Mouse (Mus musculus): ENCODE measurements around the gene Kdm4b. TPM values are rescaled to one million over a fixed set of nuclear protein-coding genes. Genes with fewer than 3 reads are reported as not detected.

Gene Kdm4b
- total RNA-seq, 2 experiments from 2014 or later = 77.3 to 83.1 TPM

DNA sequence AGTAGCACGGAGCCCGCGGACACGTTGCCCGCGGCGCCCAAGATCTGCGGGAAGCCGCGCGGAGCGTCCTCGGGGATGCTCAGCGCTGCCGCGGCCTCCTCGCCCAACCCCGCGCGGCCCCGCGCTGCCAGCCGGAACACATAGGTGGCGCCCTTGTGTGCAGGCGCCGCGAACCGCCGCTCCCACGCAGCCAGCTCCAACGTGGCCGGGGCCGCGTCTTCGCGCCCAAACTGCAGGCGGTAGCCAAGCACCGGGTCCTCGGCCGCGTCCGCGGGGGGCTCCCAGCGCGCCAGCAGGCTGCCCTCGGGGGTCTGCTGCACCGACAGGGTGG is 99.7 kb downstream of the Kdm4b start:
- DNase-seq (ENCODE audit: low spot score in 2 of 2) = peak; percentile 60 to 78

DNA sequence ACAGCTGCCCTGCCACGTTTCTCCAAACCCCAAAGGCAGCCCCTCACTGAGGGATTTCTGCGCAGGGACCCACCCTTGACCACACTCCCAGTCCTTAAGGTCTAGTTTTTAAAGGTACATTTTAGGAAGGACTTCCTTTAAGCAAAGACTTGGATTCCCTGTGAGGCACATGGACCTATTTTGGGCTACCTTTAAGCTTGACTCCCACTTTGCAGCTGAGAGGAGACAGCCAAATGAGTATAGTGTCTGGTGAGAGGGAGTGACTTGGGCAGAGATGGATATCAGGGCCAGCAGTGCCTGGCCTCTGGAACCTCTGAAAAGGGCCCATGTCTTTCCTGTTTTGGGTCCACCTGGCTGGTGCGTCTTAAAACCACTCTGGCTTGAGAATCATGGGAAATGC is 100.1 kb downstream of the Kdm4b start:
- DNase-seq (ENCODE audit: low spot score in 2 of 2) = no peak

DNA sequence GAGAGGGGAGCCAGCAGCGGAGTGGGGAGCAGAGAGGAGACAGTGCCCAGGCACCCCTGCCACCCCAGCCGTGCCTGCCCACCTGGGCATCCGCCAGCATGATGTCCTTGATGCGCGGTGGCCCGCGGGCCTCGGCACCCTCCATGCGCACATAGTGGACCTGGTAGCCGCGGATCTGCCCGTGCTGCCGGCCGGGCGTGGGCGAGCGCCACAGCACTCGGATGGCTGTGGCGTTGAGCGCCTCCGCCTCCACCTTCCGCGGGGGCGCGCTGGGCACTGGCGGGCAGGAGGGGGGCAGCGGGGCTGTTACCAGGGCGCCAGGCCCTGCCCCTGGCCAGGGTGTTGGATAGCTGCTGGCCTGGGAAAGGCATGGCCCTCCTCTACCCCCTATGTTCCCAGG is 102.0 kb downstream of the Kdm4b start:
- no peak for DNase-seq (ENCODE audit: low spot score in 2 of 2)

DNA sequence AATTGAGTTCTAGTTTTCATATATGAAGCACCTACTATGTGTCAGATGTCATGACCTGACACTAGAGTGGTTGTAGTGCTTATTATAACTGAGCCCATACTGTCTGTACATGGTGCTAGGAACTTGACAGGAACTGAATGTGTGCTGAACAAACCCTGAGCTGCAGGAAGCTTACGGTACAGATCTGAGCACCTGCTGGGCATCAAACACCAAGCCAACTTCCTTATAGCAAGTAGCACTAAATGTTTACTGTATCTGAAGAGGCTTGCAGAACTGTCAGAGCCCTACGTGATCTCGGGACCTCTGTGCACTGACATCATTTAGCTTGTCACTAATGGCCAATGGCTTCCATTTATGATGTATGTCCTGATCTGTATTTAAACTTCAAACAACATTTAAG is 105.7 kb downstream of the Kdm4b start:
- no peak for DNase-seq (ENCODE audit: low spot score in 2 of 2)

DNA sequence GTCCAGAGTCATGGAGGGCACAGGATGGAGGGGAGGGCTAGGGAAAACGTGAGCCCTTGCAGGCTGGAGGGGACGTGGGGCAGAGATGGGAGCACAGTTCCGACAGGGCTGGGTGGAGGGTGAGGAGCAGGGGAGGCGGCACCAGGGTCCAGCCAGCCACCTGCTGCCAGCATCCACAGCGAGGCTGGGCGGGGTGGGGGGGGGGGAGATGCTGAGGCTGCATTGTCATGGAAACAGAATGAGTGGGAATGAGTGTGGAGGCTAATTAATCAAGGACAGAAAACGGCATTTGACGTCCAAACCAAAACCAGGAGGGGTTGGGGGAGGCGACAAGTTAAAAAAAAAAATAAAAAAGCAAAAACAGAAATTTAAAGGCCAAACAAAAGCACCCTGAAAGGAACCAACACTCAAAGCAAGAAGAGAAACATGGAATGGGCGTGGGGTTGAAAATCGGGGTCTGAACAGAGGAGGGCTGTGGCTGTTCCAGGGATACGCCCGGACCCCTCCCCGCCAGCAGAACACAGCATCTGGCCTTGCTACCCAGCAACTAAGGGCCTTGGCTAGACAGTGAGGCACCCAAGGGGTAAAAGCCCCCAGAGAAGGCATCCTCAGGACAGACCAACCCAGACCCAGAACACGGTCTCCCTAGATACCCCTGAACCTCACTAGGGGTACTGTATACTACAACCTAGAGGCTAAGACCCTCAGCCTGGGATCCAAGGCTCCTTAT is 114.0 kb downstream of the Kdm4b start:
- DNase-seq (ENCODE audit: low spot score in 2 of 2) = no peak

DNA sequence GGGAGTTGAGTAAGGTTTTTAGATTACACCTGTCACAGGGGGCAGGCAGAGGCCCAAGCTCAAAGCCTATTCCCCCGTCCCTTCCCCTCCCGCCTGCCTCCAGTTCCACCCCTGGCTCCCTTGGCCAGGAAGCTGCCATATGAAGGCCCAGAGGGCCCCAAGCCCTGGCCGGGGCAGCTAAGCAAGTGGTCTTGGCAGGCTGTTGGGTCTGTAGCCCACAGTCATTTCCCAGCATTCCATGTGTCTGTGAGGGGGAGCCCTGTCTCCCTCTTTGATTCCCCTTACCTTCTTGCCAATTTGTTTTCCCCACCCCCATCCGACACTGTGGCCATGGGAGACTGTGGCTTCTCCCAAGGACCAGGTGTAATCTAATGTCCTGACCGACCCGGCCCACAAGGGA is 116.5 kb downstream of the Kdm4b start:
- DNase-seq (ENCODE audit: low spot score in 2 of 2) = no peak

DNA sequence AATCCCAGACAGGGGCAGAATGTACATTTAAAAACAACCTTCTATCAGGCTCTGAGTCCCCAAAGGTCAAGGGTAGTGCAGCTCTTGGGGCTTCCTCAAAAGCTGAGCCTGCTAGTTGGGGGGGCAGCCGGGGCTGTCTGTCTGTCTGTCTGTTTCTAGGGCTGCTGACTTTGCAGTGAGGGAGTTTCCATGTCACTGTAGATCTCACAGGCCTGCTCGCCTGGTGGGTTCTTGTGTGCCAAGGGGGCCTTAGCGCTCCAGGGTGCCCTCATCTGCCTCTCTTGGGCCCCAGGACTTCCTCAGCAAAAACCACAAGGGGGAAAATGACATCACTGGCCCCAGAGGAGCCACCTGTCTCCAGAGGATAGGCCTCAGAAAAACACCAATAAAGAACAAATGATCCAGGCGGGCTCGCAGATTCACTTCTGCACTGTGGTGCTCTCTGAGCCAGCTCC is 117.5 kb downstream of the Kdm4b start:
- no peak for DNase-seq (ENCODE audit: low spot score in 2 of 2)

DNA sequence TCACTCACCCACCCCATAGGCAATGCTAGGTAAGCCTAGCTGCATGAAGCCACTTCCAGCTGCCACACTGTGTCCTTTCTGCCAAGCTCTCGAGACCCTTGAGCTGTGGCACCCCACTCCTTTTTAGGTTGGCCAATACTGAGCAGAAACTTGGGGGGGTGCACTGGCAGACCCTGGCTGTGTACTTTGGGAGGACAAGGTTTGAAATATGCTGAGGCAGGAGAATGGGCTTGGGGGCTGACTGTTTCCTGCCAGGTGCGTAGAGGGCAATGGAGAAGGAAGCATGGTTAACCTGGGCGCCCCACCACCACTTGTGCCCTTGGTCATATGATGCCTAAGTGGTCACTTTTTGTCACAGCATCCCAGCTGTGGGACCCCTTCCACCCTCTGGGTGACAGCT is 118.9 kb downstream of the Kdm4b start:
- no peak for DNase-seq (ENCODE audit: low spot score in 2 of 2)

DNA sequence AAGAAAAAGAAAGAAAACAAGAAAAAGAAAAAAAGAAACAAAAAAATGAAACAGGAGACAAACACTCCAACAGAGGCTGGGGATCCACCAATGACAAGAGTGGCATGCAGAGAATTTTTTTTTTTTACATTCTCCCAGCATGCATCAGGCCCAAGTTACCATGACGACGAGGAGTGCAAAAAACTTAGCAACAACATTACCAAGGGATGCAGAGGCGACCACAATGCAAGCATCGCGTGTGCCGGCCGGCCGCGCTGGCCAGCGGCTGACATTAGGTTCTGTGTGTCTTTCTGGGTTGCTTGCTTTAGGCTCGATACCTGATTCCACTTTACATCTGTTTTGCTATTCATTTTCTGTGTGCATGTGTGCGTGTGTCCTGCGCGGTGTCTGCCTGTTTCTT is 119.5 kb downstream of the Kdm4b start:
- peak; percentile 67 to 86 for DNase-seq (ENCODE audit: low spot score in 2 of 2)

DNA sequence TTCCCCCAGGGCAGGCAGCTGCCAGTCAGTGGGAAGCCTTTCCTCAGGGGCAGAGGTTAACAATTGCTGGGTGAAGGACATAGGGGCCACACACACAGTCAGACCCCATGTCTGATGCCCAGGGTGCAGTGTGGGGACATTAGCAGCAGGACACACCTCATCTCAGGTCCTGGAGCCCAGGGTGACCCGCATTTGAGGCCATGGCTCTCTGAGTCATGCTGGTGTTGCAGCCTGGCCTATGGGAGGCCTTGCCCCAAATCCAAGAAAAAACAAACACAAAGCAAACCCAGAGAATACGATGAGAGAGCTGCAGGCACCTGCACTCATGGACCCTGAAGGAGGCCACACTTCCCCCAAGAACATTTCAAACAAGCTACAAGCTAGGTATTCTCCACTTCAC is 121.9 kb downstream of the Kdm4b start:
- DNase-seq (ENCODE audit: low spot score in 2 of 2) = no peak

Small RNA genes lying within 50 kb of the gene (microRNA-seq; reads per million reads assigned to microRNA genes)
- 1.2 to 1.5 reads per million in 2 experiments for gene Mir6977

Other genes starting within 250 kb of the Kdm4b start
- gene Hdgfl2, start 246.4 kb upstream of the Kdm4b start, total RNA-seq (2021) = 100 to 1,000 TPM; 105 to 107 TPM
- 10 to 100 TPM; 16.3 to 16.9 TPM for gene Plin4, start 216.3 kb upstream of the Kdm4b start, total RNA-seq (2021)
- 1 to 10 TPM in 1 of 2 experiments, under 1 TPM in 1; 0.67 to 1.1 TPM for gene Plin5, start 208.5 kb upstream of the Kdm4b start, total RNA-seq (2021)
- 1 to 10 TPM in 1 of 2 experiments, under 1 TPM in 1; 0.61 to 1.0 TPM for gene Lrg1, start 204.1 kb upstream of the Kdm4b start, total RNA-seq (2021)
- 100 to 1,000 TPM; 128 to 130 TPM for gene Sema6b, start 185.7 kb upstream of the Kdm4b start, total RNA-seq (2021)
- gene Tnfaip8l1, start 163.6 kb upstream of the Kdm4b start, total RNA-seq (2021) = 1 to 10 TPM; 4.6 to 6.1 TPM
- 10 to 100 TPM; 41.7 to 44.3 TPM for gene Mydgf, start 142.1 kb upstream of the Kdm4b start, total RNA-seq (2021)
- gene Dpp9, start 107.2 kb upstream of the Kdm4b start, total RNA-seq (2021) = 10 to 100 TPM; 61.7 to 63.8 TPM
- gene Fem1a, start 69.3 kb upstream of the Kdm4b start, total RNA-seq (2021) = 10 to 100 TPM; 35.3 TPM
- 1 to 10 TPM; 7.9 to 8.2 TPM for gene Ticam1, start 49.3 kb upstream of the Kdm4b start, total RNA-seq (2021)
- 10 to 100 TPM; 19.1 to 21.8 TPM for gene Plin3, start 33.2 kb upstream of the Kdm4b start, total RNA-seq (2021)
- not detected for gene Arrdc5, start 25.8 kb upstream of the Kdm4b start, total RNA-seq (2021)
- gene Uhrf1, start 22.7 kb upstream of the Kdm4b start, total RNA-seq (2021) = under 1 TPM; 0.48 to 0.50 TPM
- 100 to 1,000 TPM; 608 to 624 TPM for gene Ptprs, start 150.4 kb downstream of the Kdm4b start, total RNA-seq (2021)
- not detected for gene Znrf4, start 186.4 kb downstream of the Kdm4b start, total RNA-seq (2021)
- 1 to 10 TPM; 2.6 to 4.0 TPM for gene Gm20219, start 228.3 kb downstream of the Kdm4b start, total RNA-seq (2021)

Measured in layer of hippocampus, adult 18-20 months (tissue).